Mouse (Mus musculus) inflammation-experienced regulatory T-cells, adult 16 weeks (primary cell): ENCODE data around the gene Gnmt. TPM values are rescaled to one million over a fixed set of nuclear protein-coding genes. Genes with fewer than 3 reads are reported as not detected.

Experiments
- polyA plus RNA-seq: library from polyadenylated mRNA; unstranded; fragments of 100-300 nt; shearing (Covaris generic); gene quantifications from one replicate; pipeline ENCODE4 v1.2.1, GENCODE M21; 2017

The Gnmt gene
- polyA plus RNA-seq: 0.67 TPM

GRCm38 (mm10) chr17:46728904-46729318 is at the start of gene Gnmt:
Gene Gnmt (minus strand): TSS chr17:46729168.

GRCm38 (mm10) chr17:46772404-46773277 is 43.7 kb upstream of the Gnmt start, which contains the start of gene 2310039H08Rik:
Gene 2310039H08Rik (plus strand): TSS chr17:46772635.

GRCm38 (mm10) chr17:46763544-46763943 is 34.6 kb upstream of the Gnmt start, which contains the start of gene Ptcra:
Gene Ptcra (minus strand): TSS chr17:46763712.

GRCm38 (mm10) chr17:46751794-46752556 is 23.0 kb upstream of the Gnmt start, which contains the start of gene Cnpy3:
Gene Cnpy3 (minus strand): TSS chr17:46752214.

GRCm38 (mm10) chr17:46710959-46711597 is 17.9 kb downstream of the Gnmt start, which contains the start of gene Pex6:
Gene Pex6 (plus strand): TSS chr17:46711463.

GRCm38 (mm10) chr17:46704887-46705835 is 23.8 kb downstream of the Gnmt start, which contains the start of gene Ppp2r5d:
Gene Ppp2r5d (minus strand): TSS chr17:46705111.

GRCm38 (mm10) chr17:46680760-46681373 is 48.1 kb downstream of the Gnmt start, which contains the start of gene Klhdc3:
Gene Klhdc3 (minus strand): TSS chr17:46680914.

GRCm38 (mm10) chr17:46678416-46678815 is 50.6 kb downstream of the Gnmt start, which contains the start of gene Mea1:
Gene Mea1 (plus strand): TSS chr17:46678793.

Other genes with a start within 250 kb of the Gnmt start
- gene Ttbk1, start 241.5 kb downstream of the Gnmt start, polyA plus RNA-seq: 0.18 TPM
- gene Dnph1, start 232.5 kb downstream of the Gnmt start, polyA plus RNA-seq: 8.4 TPM
- gene Cul9, start 182.8 kb downstream of the Gnmt start, polyA plus RNA-seq: 13.2 TPM
- gene Srf, start 173.0 kb downstream of the Gnmt start, polyA plus RNA-seq: 3.4 TPM
- gene Ptk7, start 99.7 kb downstream of the Gnmt start, polyA plus RNA-seq: not detected
- 25.8 TPM for gene Klc4, start 83.1 kb downstream of the Gnmt start, polyA plus RNA-seq
- 70.8 TPM for gene Mrpl2, start 82.9 kb downstream of the Gnmt start, polyA plus RNA-seq
- 13.5 TPM for gene Cul7, start 78.8 kb downstream of the Gnmt start, polyA plus RNA-seq
- 68.2 TPM for gene Rrp36, start 54.8 kb downstream of the Gnmt start, polyA plus RNA-seq
- 170 TPM for gene Mea1, start 50.4 kb downstream of the Gnmt start, polyA plus RNA-seq
- gene Klhdc3, start 48.3 kb downstream of the Gnmt start, polyA plus RNA-seq: 84.9 TPM
- gene Ppp2r5d, start 24.1 kb downstream of the Gnmt start, polyA plus RNA-seq: 66.6 TPM
- 3.0 TPM for gene Pex6, start 17.7 kb downstream of the Gnmt start, polyA plus RNA-seq
- 63.8 TPM for gene Cnpy3, start 23.0 kb upstream of the Gnmt start, polyA plus RNA-seq
- not detected for gene Ptcra, start 34.5 kb upstream of the Gnmt start, polyA plus RNA-seq
- gene 2310039H08Rik, start 43.5 kb upstream of the Gnmt start, polyA plus RNA-seq: 26.7 TPM
- 169 TPM for gene Rpl7l1, start 53.5 kb upstream of the Gnmt start, polyA plus RNA-seq
- 23.2 TPM for gene Bicral, start 129.3 kb upstream of the Gnmt start, polyA plus RNA-seq
- 23.2 TPM for gene Tbcc, start 161.5 kb upstream of the Gnmt start, polyA plus RNA-seq
- not detected for gene Prph2, start 181.3 kb upstream of the Gnmt start, polyA plus RNA-seq